Mouse (Mus musculus) heart, postnatal 14 days (tissue): ENCODE data around the gene Ccnk. TPM values are rescaled to one million over a fixed set of nuclear protein-coding genes. Genes with fewer than 3 reads are reported as not detected.

Experiments
- DNase-seq, 2 experiments: peaks; one replicate each; pipeline ENCODE4 v3.0.0; 2021 to 2022
- intact Hi-C: fragments of 180-260 bp; cut with DNase I; formaldehyde crosslinking; loops from one replicate; pipeline ENCODE4 v1.15.1; 2025
- long read RNA-seq, 2 experiments: library from polyadenylated mRNA; stranded (forward); transcript quantifications; one replicate each; pipeline ENCODE4 v2.0.0; 2021
- total RNA-seq, 2 experiments: library from RNA; stranded (reverse); gene quantifications; 2 replicates each; pipeline ENCODE4 v1.2.3; 2021

The Ccnk gene
- 10 to 100 TPM; 27.6 to 28.0 TPM for total RNA-seq
- long read RNA-seq, experiment 1, partial matches to known transcripts = 0 of 1 reads
- long read RNA-seq, experiment 1, other reads (novel, unspliced or antisense) = 1 of 1 reads
- long read RNA-seq, experiment 2, partial matches to known transcripts = 0 of 1 reads
- long read RNA-seq, experiment 2, other reads (novel, unspliced or antisense) = 1 of 1 reads

DNA sequence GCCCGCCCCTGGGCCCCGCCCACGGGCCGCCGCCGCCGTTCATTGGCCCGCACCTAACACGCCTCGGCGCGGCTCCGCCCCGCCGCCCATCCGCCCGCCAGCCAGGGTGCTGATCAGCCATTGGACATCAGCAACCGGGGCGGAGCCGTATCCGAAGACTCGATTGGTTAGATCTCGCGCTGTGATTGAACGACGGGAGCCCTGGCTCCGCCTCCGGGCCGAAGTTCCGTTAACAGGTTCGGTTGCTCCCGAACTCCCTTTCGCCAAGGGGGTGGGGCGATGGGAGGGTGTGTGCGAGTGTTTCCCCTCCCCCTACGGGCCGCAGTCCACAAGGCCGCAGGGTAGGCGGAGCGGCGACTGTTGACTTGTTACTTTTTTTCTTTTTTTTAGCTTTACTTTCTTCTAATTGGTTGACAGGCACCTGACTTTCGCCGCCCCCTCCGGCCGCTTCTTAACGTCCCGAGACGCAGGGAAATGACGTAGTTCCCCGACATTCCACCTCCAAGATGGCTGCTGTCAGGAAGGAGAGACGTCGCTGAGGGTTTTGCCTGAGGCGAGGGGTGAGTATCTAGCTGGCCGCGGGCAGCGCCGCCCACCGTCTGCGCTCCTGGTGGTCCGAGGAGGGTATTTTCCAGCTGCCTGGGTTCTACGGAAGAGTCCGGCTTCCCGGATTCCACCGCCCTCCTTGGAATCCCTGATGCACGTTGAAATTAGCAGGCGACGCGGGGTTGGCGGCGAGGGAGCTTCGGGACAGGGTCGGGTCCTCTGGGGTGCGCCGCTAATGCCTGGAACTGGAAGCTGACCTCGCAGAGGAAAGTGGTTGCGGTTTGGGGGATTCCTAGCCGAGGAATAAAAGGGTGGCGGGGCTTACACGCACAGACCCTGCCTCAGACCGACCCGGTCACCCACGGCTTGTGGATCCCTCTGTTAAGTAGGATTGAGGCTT is at the start of gene Ccnk:
Ccnk (plus strand) TSS at position 259 of the 946 bp plus-strand sequence.
- peak; percentile 98 for DNase-seq
- intact Hi-C loops = loop anchor here (10.0 kb wide), 1 partner anchor 615 kb away; the partner anchor contains the start of gene Yy1

DNA sequence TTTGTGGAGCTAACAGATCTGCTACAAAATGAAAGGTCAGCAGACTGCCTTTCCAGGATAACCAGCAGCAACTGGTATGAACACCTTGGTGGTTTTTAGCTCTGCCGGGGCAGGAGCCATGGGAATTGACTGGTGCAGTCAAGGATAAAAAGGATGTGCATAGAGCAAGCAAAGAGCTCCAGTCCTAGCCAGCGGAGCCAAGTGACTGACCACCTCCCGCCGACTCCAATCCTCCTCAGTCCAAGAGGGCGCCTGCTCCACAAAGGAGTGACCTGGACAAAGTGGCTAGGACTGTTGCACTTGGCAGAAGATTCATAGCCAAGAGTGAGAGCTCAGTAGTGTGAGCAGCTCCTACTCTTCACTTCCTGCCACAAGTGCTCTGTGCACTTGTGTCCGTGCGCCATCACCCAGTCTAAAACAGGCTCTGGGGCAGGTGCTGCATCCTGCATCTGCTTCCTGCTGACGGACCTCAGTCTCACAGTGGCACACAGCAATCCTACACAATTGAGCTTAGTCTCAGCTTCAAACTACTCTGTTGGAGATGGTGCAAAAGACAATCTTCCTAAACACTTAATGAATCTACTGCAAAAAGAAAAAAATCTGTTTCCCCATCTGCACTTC is 46.8 kb upstream of the Ccnk start:
- no peak for DNase-seq
- intact Hi-C loops = no loop called here

DNA sequence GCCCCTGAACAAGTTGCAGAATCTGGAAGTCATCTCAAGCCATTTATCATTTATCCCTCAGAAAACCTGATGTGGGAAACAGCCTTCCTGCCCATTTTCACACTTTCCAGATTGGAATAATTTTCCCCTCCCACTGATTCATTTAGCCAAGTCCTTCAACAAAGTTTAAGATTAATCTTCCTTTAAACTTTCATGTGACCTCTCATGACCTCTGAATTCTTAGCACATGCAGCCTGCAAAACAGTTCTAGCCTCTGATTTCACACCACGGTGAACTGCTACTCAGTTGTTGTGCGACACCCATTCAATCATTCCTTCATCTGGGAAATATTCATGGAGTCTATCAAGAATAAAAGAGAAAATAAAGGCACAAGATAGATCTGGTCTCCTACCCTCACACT is 46.2 kb upstream of the Ccnk start:
- DNase-seq = no peak
- intact Hi-C loops = no loop called here

DNA sequence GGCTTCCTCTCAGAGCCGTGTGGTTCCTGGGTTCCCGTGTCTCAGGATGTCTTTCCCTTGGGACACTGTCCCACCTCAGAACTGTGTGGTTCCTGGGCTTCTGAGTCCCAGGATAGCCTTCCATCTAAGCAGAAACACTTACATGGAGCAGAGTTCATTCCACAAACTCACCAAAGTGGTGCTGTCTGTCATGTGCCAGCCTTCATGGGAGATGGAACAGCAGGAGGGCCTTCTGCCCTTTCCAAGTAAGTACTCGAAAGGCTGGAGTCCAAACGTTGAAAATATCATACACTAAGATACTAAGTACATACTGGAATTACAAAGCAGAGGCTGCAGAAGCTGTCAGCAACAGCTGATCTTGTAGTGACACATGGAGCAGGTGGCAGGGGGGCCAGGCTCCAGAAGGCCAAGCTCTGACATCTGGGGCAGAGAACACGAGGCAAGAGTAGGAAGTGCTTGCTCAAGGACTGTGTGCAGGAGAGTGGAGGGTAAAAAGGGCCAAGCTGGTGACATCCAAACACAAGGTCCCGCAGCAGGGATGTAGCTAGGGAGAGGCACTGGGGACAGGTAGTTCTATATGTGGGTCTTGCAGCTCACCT is 43.7 kb upstream of the Ccnk start:
- intact Hi-C loops = no loop called here

DNA sequence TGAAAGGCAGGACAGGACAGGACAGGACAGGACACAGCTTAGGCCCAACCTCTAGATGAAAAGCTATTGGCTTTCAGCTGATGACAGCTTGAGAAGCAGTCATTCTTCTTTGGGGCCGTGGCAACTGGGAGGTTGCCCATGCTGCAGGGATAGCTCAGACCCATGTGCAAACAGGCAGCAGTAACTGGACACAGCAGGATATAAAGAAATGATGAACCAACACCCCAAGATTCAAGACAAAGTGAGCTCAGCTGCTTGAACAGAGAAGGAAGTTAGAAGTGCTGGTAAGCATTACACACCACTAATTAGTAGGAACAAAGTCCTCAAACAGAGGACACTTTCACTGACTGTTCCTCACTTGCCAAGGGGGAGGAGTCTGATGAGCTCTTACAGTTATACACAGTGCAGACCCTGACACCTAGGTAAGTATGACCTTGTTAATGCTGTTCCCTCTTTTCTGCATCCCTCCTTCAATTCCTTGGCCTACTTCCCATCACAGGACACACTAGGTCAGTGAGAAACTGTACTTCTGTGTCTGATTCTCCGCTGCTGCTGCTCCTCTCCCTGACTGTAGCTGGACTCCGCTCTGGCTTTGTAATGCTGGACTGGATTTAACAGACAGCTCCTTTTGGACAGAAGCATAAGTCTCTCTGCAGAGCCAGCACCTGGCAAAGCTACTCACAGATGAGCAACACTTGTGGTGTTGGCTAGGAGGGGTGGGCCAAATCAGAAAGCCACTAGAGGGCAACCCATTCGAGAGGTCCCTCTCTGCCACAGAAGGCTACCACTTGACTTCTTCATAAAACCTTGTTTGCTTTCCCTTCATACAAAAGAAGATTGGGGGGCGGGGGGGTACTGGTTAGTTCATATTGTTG is 35.5 kb upstream of the Ccnk start:
- DNase-seq = peak in 1 of 2 experiments; percentile 31
- intact Hi-C loops = no loop called here

More for the DNA sequence above, 43.7 kb upstream of the Ccnk start:
- no peak for DNase-seq

DNA sequence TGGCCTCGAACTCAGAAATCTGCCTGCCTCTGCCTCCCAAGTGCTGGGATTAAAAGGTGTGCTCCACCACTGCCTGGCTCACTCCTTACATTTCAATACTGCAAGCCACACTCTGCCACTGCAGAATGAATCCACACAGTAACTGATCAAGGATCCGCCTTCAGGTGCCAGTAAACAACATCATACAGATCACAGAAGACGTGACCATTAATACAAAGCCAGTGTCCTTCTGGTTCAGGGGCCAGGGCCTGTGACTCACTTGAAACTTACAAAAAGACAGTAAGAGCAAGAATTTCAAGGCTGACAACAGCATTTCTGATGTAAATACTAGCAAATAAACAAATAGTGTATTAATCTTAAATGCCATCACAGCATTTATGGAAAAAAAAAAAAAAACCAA is 34.2 kb upstream of the Ccnk start:
- DNase-seq = no peak
- intact Hi-C loops = no loop called here

DNA sequence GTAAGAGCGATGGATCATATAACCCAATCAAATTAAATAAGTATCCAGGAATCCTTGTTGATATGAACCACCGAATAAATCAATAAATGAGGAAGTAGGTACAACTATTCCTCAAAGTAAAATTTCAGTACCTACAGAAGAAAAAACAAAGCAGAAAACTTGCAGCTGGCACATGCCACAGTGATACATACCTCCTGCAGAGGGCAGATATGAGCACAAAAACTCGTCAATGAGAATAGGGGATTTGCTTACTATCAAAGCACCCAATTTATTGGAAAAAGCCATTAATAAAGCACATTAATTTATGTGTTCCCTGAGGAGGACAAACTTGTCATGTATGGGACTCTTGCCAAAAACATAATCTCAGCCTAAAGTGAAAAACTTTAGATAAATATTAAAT is 29.6 kb upstream of the Ccnk start:
- intact Hi-C loops = no loop called here
- DNase-seq = no peak

DNA sequence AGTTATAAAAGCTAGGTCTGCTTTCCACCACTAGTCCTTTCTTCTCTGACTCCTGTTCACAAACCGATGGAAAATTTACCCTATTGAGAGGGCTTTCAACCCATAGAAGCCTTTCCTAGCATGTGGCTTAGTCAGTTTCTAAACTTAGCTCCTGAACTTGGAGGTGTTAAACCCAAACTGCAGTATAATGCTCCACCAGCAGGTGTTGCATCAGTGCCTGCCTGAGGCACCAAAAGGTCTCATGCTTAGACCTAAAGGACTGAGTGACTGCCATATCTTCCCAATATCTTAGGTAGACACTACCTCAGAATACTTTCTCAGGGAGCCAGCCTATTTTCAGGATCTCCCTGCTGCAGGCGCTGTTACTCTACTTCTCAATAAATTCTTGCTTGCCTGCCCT is 26.6 kb upstream of the Ccnk start:
- intact Hi-C loops = no loop called here
- no peak for DNase-seq

DNA sequence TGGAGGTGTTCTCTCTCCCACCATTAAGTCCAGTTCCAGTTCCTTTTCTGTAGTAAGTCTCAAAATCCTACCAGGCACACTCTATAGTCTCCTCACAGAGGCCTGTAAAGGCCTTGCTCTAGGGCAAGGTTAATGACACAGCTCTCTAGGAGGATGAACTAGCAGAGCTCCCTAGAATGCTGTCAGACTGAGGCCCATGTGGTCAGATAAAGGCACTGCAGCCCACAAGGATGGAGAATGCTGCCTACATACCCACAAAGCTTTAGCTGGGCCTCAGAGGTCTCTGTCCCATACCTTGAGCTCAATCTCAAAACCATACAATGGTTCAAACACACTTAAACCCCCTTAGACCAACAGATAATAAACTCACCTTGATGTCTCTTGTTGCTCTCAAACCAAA is 19.5 kb upstream of the Ccnk start:
- intact Hi-C loops = no loop called here
- no peak for DNase-seq

DNA sequence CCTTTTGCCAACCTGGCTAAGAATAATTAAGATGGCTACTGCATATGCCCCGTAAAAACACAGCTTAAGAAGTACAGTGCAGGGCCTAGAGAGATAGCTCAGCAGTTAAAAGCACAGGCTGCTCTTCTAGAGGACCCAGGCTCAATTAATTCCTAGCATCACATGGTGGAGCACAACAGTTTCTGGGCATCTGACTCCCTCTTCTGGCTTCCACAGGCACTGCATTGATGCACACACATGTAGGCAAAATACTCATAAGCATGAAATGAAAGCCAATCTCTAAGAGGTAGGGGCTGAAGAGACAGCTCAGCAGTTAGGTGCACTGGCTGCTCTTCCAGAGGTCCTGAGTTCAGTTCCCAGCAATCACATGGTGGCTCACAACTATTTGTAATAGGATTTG is 17.3 kb upstream of the Ccnk start:
- peak in 1 of 2 experiments; percentile 12 for DNase-seq
- intact Hi-C loops = no loop called here

DNA sequence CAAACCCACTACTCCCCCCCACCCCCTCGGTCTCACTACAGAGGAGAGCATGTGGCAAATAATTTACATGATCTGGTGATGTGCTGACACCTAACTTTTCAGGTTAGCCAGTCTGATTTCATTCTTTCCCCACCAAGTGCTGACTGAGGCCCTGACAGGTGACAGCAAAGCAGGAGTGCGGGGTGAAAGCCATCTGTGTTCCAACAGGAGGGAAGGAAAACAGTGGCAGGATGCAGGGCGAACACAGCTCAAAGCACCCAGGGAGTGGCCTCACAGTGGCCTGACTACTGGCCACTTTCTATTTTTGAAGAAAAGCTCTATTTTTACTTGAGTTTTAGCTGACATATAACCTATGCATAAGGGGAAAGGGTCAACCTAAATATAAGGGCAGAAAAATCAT is 15.7 kb upstream of the Ccnk start:
- intact Hi-C loops = no loop called here
- no peak for DNase-seq

DNA sequence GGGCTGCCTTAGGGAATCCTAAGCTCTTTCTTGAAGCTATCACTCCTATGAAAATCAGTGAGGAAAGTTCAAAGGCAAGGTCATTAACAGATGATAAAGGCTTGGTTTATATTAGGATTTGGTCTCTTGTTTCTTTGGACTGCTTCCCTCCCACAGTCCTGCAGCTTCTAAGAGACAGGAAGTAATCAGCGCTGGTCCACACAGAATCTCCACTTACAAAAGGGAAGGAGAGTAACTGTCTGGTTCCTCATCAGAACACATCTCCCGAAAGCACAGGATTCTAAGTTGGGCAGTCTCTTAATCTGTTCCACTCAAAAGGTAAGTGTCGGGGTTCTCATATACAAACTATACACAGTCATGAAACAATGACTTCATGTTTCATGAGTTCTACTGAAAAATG is 10.5 kb upstream of the Ccnk start:
- intact Hi-C loops = no loop called here
- DNase-seq = no peak

DNA sequence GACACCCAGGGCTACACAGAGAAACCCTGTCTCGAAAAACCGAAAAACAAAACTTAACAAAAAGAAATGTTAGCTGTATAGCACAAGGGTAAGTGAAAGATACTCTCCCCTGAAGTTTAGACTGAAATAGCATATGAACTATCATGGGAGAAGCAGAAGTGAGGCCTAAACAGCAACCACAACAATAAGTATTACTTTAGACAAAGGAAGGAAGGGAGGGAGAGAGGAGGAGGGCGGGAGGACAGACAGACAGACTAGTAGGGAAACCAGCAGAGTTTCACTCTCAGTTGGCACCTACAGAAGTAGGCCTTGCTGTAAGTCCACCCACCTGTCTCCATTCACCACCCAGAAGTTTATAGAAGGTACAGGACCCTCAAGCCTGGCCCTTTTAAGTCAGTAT is 8.9 kb upstream of the Ccnk start:
- no peak for DNase-seq
- intact Hi-C loops = loop anchor here (10.0 kb wide), 1 partner anchor 624 kb away; the partner anchor contains the start of gene Yy1

DNA sequence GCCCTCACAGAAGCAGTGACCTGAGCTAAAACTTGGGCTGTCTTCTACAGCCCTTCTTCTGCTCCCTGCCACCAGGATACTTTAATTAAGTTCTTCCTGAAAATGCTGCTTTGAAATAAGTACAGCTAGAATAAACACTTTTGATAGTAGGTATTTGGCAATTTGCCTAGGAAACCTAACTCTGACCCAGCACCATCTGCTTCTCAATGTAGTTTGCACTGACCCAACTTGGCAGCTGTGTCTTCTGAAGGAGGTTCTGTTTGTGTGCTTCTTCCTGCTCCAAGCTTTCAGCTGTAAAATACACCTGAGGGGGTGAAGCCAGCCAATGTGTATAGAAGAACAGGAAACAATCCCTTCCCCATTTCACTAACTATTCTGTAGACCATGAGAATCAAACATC is 8.0 kb upstream of the Ccnk start:
- intact Hi-C loops = loop anchor here (10.0 kb wide), 1 partner anchor 623 kb away; the partner anchor contains the start of gene Yy1
- DNase-seq = no peak

DNA sequence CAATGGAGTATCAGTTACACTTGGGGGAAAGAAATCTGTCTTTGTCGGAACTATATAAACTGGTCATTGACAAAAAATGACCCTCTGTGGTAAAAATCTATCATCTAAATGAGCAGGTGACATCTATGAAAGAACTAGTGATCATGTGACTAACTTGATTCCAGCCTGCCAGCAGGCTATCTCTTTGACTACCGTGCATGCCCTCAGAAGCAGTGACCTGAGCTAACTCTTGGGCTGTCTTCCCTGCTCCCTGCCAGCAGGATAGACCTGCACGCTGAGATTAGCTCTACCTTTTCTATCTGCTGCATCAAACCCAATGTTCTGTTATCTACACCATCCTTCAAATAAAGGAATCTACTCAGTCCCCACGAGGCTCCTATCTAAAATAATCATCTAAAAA is 6.7 kb upstream of the Ccnk start:
- intact Hi-C loops = loop anchor here (10.0 kb wide), 1 partner anchor 622 kb away; the partner anchor contains the start of gene Yy1
- DNase-seq = no peak

DNA sequence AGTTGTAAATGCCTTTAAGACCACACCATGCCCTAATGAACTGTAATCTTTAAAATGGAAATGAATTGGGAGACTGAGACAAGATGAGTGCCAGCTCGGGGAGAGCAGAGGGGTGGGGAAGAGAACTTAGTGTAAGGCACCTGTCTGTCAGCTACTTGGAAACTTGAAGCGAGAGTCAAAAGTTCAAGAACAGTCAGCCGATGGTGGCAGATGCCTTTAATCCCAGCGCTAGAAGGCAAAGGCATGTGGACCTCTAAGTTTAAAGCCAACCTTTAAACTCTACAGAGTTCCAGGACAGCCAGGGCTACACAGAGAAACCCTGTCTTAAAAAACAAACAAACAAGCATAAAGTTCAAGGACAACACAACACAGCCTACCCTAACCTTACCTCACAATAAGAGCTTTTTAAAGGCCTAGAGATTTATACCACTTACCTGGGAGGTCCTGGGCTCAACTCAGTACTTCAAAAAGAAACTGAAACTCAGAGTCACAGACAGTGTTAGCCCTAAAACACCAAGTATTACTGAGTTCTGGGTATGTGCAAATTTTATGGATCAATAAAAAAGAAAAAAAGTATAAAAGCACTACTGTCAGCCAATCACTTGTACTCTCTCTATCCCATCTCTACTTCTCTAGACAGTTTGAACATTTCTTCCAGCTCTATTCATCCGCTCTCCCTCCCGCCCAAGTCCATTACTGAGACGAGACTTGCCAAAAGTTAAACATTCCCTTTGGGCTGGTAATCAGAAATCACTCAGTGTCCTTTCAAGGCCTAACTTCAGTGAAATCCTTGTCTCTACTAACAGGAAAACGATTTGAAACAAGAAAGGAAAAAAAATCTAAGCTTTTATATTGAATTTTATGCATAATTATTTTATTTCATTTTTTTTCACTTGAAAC is 4.5 kb upstream of the Ccnk start:
- intact Hi-C loops = loop anchor here (10.0 kb wide), 1 partner anchor 620 kb away; the partner anchor contains the start of gene Yy1
- no peak for DNase-seq

DNA sequence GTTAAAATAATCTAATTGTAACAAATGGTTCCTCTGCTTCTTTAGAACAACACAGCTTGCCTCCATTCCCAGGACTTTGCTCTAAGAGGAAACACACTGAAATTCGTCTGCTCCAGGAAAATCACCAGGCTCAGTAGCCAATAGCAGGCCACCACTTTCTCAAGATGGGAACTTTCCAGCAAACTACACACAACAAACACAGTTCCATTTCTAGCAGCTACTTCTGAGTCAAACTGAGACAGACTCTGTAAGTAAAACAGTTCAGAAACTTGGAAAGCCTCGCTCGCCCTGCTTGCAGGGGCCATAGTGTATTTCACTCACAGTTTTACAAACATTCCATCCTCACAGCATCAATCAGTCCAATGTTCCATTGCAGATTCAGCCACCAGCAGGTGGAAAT is 3.0 kb upstream of the Ccnk start:
- intact Hi-C loops = loop anchor here (10.0 kb wide), 1 partner anchor 618 kb away; the partner anchor contains the start of gene Yy1
- DNase-seq = no peak
